Mouse (Mus musculus) midbrain, postnatal 0 days (tissue): ENCODE results near the gene Smim10l2a. TPM values are rescaled to one million over a fixed set of nuclear protein-coding genes. Genes with fewer than 3 reads are reported as not detected.

Experiments used
- ATAC-seq: fragments of 200-750 bp; cut with Nextera tagmentation; 2 replicates; pipeline ENCODE4 v1.8.0; 2017; ENCODE audit warnings: moderate number of reproducible peaks, mild to moderate bottlenecking, moderate TSS enrichment, moderate library complexity; ENCODE audit not compliant: low FRiP score
- DNase-seq: peaks from one replicate; pipeline ENCODE4 v3.0.0-alpha.2; 2015; ENCODE audit warnings: low spot score
- H3K27ac ChIP-seq: fragments of 300-500 bp; sonication (generic); 2 replicates; pipeline ENCODE4 v1.5.1; 2014; ENCODE audit warnings: low read depth, mild to moderate bottlenecking, low read length, mixed read lengths
- H3K27me3 ChIP-seq: fragments of 300-500 bp; sonication (generic); 2 replicates; pipeline ENCODE4 v1.6.1; 2014; ENCODE audit warnings: low read length, control low read depth, mixed read lengths; ENCODE audit not compliant: insufficient read depth
- H3K36me3 ChIP-seq: fragments of 300-500 bp; sonication (generic); 2 replicates; pipeline ENCODE4 v1.6.1; 2014; ENCODE audit warnings: low read length, control low read depth, mixed read lengths; ENCODE audit not compliant: insufficient read depth
- H3K4me1 ChIP-seq: fragments of 300-500 bp; sonication (generic); 2 replicates; pipeline ENCODE4 v1.6.1; 2014; ENCODE audit warnings: mild to moderate bottlenecking, control low read depth, antibody characterized with exemption, low read length, mixed read lengths; ENCODE audit not compliant: insufficient read depth
- H3K4me2 ChIP-seq: fragments of 300-500 bp; sonication (generic); 2 replicates; pipeline ENCODE4 v1.6.1; 2014; ENCODE audit warnings: low read depth, mild to moderate bottlenecking, low read length, mixed read lengths; ENCODE audit not compliant: poor library complexity, severe bottlenecking
- H3K4me3 ChIP-seq: fragments of 300-500 bp; sonication (generic); 2 replicates; pipeline ENCODE4 v1.5.1; 2014; ENCODE audit warnings: low read depth, mild to moderate bottlenecking, low read length, moderate library complexity
- H3K9ac ChIP-seq: fragments of 300-500 bp; sonication (generic); replicated peaks from 2 replicates; pipeline ENCODE4 v1.6.1; 2014; ENCODE audit warnings: mild to moderate bottlenecking, low read length, moderate library complexity, mixed read lengths; ENCODE audit not compliant: poor library complexity, severe bottlenecking
- H3K9me3 ChIP-seq: fragments of 300-500 bp; sonication (generic); 2 replicates; pipeline ENCODE4 v1.6.1; 2016; ENCODE audit warnings: low read length, control low read depth
- CTCF ChIP-seq: IDR thresholded peaks from 2 replicates; pipeline ENCODE4 v1.5.1; 2016; ENCODE audit warnings: antibody characterized with exemption, mild to moderate bottlenecking
- WGBS: fragments of 180-500 bp; shearing (Covaris S2); extraction: QIAGEN DNeasy Blood & Tissue Kit; methylation state at CpG from one replicate; pipeline ENCODE4 v1.1.7; 2014; 5-methylcytosine and 5-hydroxymethylcytosine counted together
- polyA plus RNA-seq: library from polyadenylated mRNA; unstranded; fragments of >200 nt; fragmentation: Nextera tagmentation; extraction: Ambion mirVana; gene quantifications from 2 replicates; pipeline ENCODE4 v1.2.1, GENCODE M21; 2015
- total RNA-seq: library from RNA; depleted of rRNA; stranded (reverse); fragments of >200 nt; gene quantifications from 2 replicates; pipeline ENCODE4 v1.2.3, GENCODE M21; 2014; rRNA removed

The Smim10l2a gene
- total and polyA plus RNA-seq, 2 experiments from 2014 or later: 54.1 to 83.0 TPM

- Histone ChIP-seq H3K36me3 (no peaks in the 10 kb centered on the region), H3K27me3 (no peaks in the 10 kb centered on the region), H3K4me3 (no peak overlapping the region), H3K9ac (no peak overlapping the region), H3K27ac (no peak overlapping the region), H3K4me2 (no peak overlapping the region), H3K4me1 (no peaks in the 10 kb centered on the region), H3K9me3 (no peaks in the 10 kb centered on the region)
- 69% methylated on average over 4 of the region's 4 CpGs for WGBS
- no peak for DNase-seq
- no peak for ATAC-seq
- peak; percentile 28 for TF ChIP-seq CTCF
Measured at GRCm38 (mm10) chrX:56417541-56417940, 43.2 kb downstream of the Smim10l2a start.

Other genes with a start within 250 kb of the Smim10l2a start
- gene 3830403N18Rik, start 238.0 kb upstream of the Smim10l2a start, total RNA-seq: 0.82 and 0.90 TPM in 2 replicates
- gene 3830403N18Rik, start 238.0 kb upstream of the Smim10l2a start, polyA plus RNA-seq: 0.70 and 1.0 TPM in 2 replicates
- not detected in 2 replicates for gene Gm773, start 161.7 kb upstream of the Smim10l2a start, total RNA-seq
- gene Gm773, start 161.7 kb upstream of the Smim10l2a start, polyA plus RNA-seq: not detected in 2 replicates
- gene Zfp449, start 28.2 kb upstream of the Smim10l2a start, total RNA-seq: 5.3 and 5.4 TPM in 2 replicates
- 3.4 and 3.5 TPM in 2 replicates for gene Zfp449, start 28.2 kb upstream of the Smim10l2a start, polyA plus RNA-seq
- gene Gm2174, start 73.4 kb downstream of the Smim10l2a start, total RNA-seq: not detected in 2 replicates
- not detected in 2 replicates for gene Gm2174, start 73.4 kb downstream of the Smim10l2a start, polyA plus RNA-seq
- 20.7 and 32.2 TPM in 2 replicates for gene Ints6l, start 80.3 kb downstream of the Smim10l2a start, total RNA-seq
- 12.1 and 14.0 TPM in 2 replicates for gene Ints6l, start 80.3 kb downstream of the Smim10l2a start, polyA plus RNA-seq
- gene Gm10477, start 150.2 kb downstream of the Smim10l2a start, total RNA-seq: not detected in 2 replicates
- not detected in 2 replicates for gene Gm10477, start 150.2 kb downstream of the Smim10l2a start, polyA plus RNA-seq
- gene Gm648, start 175.0 kb downstream of the Smim10l2a start, total RNA-seq: not detected in 2 replicates
- gene Gm648, start 175.0 kb downstream of the Smim10l2a start, polyA plus RNA-seq: 0.15 TPM in 1 of 2 replicates, not detected in the other
- 74.2 and 85.1 TPM in 2 replicates for gene Mmgt1, start 223.5 kb downstream of the Smim10l2a start, total RNA-seq
- gene Mmgt1, start 223.5 kb downstream of the Smim10l2a start, polyA plus RNA-seq: 43.2 and 44.0 TPM in 2 replicates
- gene Slc9a6, start 235.2 kb downstream of the Smim10l2a start, total RNA-seq: 111 and 138 TPM in 2 replicates
- gene Slc9a6, start 235.2 kb downstream of the Smim10l2a start, polyA plus RNA-seq: 67.7 and 70.1 TPM in 2 replicates